Mouse (Mus musculus) forebrain, embryonic 15.5 days (tissue): ENCODE results near the gene Nap1l4. TPM values are rescaled to one million over a fixed set of nuclear protein-coding genes. Genes with fewer than 3 reads are reported as not detected.

Experiments used
- ATAC-seq: fragments of 200-750 bp; cut with Nextera tagmentation; replicated peaks from 2 replicates; pipeline ENCODE4 v1.8.0; 2017; ENCODE audit warnings: mild to moderate bottlenecking, moderate TSS enrichment, moderate library complexity
- H3K27ac ChIP-seq: fragments of 300-500 bp; sonication (generic); replicated peaks from 2 replicates; pipeline ENCODE4 v1.5.1; 2015; ENCODE audit warnings: mild to moderate bottlenecking, inconsistent platforms
- H3K27me3 ChIP-seq: fragments of 300-500 bp; sonication (generic); 2 replicates; pipeline ENCODE4 v1.6.1; 2015; ENCODE audit warnings: inconsistent platforms
- H3K36me3 ChIP-seq: fragments of 300-500 bp; sonication (generic); 2 replicates; pipeline ENCODE4 v1.6.1; 2015; ENCODE audit warnings: mild to moderate bottlenecking, inconsistent platforms
- H3K4me1 ChIP-seq: fragments of 300-500 bp; sonication (generic); 2 replicates; pipeline ENCODE4 v1.6.1; 2015; ENCODE audit warnings: inconsistent platforms
- H3K4me2 ChIP-seq: fragments of 300-500 bp; sonication (generic); replicated peaks from 2 replicates; pipeline ENCODE4 v1.6.1; 2015; ENCODE audit warnings: mild to moderate bottlenecking, inconsistent platforms
- H3K4me3 ChIP-seq: fragments of 300-500 bp; sonication (generic); 2 replicates; pipeline ENCODE4 v1.5.1; 2015; ENCODE audit warnings: mild to moderate bottlenecking, inconsistent platforms
- H3K9ac ChIP-seq: fragments of 300-500 bp; sonication (generic); replicated peaks from 2 replicates; pipeline ENCODE4 v1.6.1; 2015; ENCODE audit warnings: mild to moderate bottlenecking, inconsistent platforms
- H3K9me3 ChIP-seq: fragments of 300-500 bp; sonication (generic); 2 replicates; pipeline ENCODE4 v1.6.1; 2016; ENCODE audit warnings: inconsistent platforms
- WGBS: fragments of 180-500 bp; shearing (Covaris S2); methylation state at CpG from one replicate; pipeline ENCODE4 v1.1.7; 2015; ENCODE audit warnings: mixed read lengths; 5-methylcytosine and 5-hydroxymethylcytosine counted together
- microRNA-seq: library from miRNA; unstranded; fragments of <30 nt; microRNA quantifications from one replicate; pipeline ENCODE4, GENCODE M21; 2016
- polyA plus RNA-seq: library from polyadenylated mRNA; unstranded; fragments of >200 nt; fragmentation: Nextera tagmentation; extraction: Ambion mirVana; gene quantifications from 2 replicates; pipeline ENCODE4 v1.2.1, GENCODE M21; 2015

Nap1l4 gene
- polyA plus RNA-seq, 1 experiment from 2014 or later: 356 TPM

- Histone ChIP-seq H3K36me3 (no peaks in the 10 kb centered on the region), H3K4me1 (peaks cover 17% of the 10 kb centered on the region), H3K27me3 (peaks cover 20% of the 10 kb centered on the region), H3K9me3 (no peaks in the 10 kb centered on the region), H3K27ac (no peak overlapping the region), H3K9ac (no peak overlapping the region), H3K4me3 (no peak overlapping the region), H3K4me2 (no peak overlapping the region)
- no peak for ATAC-seq
- 1% methylated on average over 6 of the region's 6 CpGs for WGBS
These were observed 81.2 kb downstream of the Nap1l4 start for GRCm38 (mm10) chr7:143467714-143468113.

GRCm38 (mm10) chr7:143466099-143466677, 82.7 kb downstream of the Nap1l4 start:
- ATAC-seq: peak; percentile 27; the same call in 1 of the 2 replicates
- Histone ChIP-seq H3K27ac (no peak overlapping the region), H3K4me1 (peaks cover 17% of the 10 kb centered on the region), H3K4me3 (no peak overlapping the region), H3K9ac (no peak overlapping the region), H3K9me3 (no peaks in the 10 kb centered on the region), H3K36me3 (no peaks in the 10 kb centered on the region), H3K4me2 (no peak overlapping the region), H3K27me3 (peaks cover 25% of the 10 kb centered on the region)
- WGBS: 34% methylated on average over 14 of the region's 14 CpGs

GRCm38 (mm10) chr7:143464811-143465560, 83.9 kb downstream of the Nap1l4 start:
- peaks cover 17% of the 10 kb centered on the region for H3K4me1 ChIP-seq
- 25% methylated on average over 55 of the region's 56 CpGs for WGBS
- no peak for ATAC-seq

GRCm38 (mm10) chr7:143463865-143464415, 85.0 kb downstream of the Nap1l4 start:
- no peak overlapping the region for H3K4me2 ChIP-seq
- H3K9me3 ChIP-seq: no peaks in the 10 kb centered on the region
- H3K36me3 ChIP-seq: no peaks in the 10 kb centered on the region
- peaks cover 15% of the 10 kb centered on the region for H3K4me1 ChIP-seq
- H3K4me3 ChIP-seq: no peak overlapping the region
- ATAC-seq: no peak
- no peak overlapping the region for H3K9ac ChIP-seq
- WGBS: 31% methylated on average over 11 of the region's 11 CpGs
- peaks cover 25% of the 10 kb centered on the region for H3K27me3 ChIP-seq
- H3K27ac ChIP-seq: no peak overlapping the region

More at GRCm38 (mm10) chr7:143464811-143465560, 83.9 kb downstream of the Nap1l4 start:
- Histone ChIP-seq H3K27ac (no peak overlapping the region), H3K9ac (peak overlapping the region; percentile 36), H3K27me3 (peaks cover 25% of the 10 kb centered on the region), H3K9me3 (no peaks in the 10 kb centered on the region), H3K4me2 (peak overlapping the region; percentile 61), H3K4me3 (peak overlapping the region; percentile 39), H3K36me3 (no peaks in the 10 kb centered on the region)

Small RNA genes lying within 50 kb of the gene (microRNA-seq; reads per million reads assigned to microRNA genes)
- 1.5 reads per million for gene Mir7064

Other genes starting within 250 kb of the Nap1l4 start
- 139 and 142 TPM in 2 replicates for gene Cdkn1c, start 88.1 kb downstream of the Nap1l4 start, polyA plus RNA-seq
- 0.29 and 0.68 TPM in 2 replicates for gene Slc22a18, start 75.4 kb downstream of the Nap1l4 start, polyA plus RNA-seq
- gene Phlda2, start 46.0 kb downstream of the Nap1l4 start, polyA plus RNA-seq: 0.26 and 0.47 TPM in 2 replicates
- gene Cars, start 51.0 kb upstream of the Nap1l4 start, polyA plus RNA-seq: 70.1 and 73.0 TPM in 2 replicates
- 0.10 and 0.19 TPM in 2 replicates for gene Tnfrsf26, start 79.6 kb upstream of the Nap1l4 start, polyA plus RNA-seq
- gene Tnfrsf22, start 100.6 kb upstream of the Nap1l4 start, polyA plus RNA-seq: 4.0 and 5.3 TPM in 2 replicates
- gene Tnfrsf23, start 136.8 kb upstream of the Nap1l4 start, polyA plus RNA-seq: 0.45 and 0.66 TPM in 2 replicates
- 30.2 and 32.4 TPM in 2 replicates for gene Osbpl5, start 207.9 kb upstream of the Nap1l4 start, polyA plus RNA-seq
- gene Mrgprg, start 217.9 kb upstream of the Nap1l4 start, polyA plus RNA-seq: not detected in 2 replicates
- gene Mrgpre, start 235.4 kb upstream of the Nap1l4 start, polyA plus RNA-seq: 3.0 and 3.5 TPM in 2 replicates